Mouse (Mus musculus): ENCODE data around the gene Fam189a1. TPM values are rescaled to one million over a fixed set of nuclear protein-coding genes. Genes with fewer than 3 reads are reported as not detected.

The Fam189a1 gene
- polyA plus RNA-seq, 1 experiment from 2014 or later = 2.3 TPM

DNA sequence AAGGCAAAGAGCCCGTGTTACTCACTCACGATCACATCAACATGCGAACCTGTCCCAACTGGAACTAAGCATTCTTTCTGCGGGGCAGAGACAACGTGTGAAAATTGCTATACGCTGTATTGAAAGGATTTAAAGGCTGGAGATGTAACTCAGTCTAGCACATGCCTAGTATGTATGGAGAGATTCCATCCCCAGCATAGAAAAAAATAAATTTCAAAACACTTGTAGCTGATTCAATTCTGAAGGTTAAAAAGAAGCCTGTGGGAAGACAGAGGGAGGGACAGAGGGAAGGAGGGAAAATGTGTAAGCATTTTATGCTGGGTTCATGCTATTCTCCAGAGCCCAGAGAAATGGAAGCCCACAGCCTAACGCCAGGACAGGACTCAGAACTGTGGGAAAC, 2.5 kb downstream of the Fam189a1 start:
- H3K9me3 ChIP-seq (ENCODE audit: control insufficient read depth, low read length) = no peaks in the 10 kb centered on the region
- H3K4me3 ChIP-seq (ENCODE audit: low read depth, low read length) = no peak overlapping the region
- peaks cover 43% of the 10 kb centered on the region for H3K27me3 ChIP-seq (replicated peaks; ENCODE audit: control insufficient read depth, insufficient read depth, low read length)
- H3K9ac ChIP-seq (ENCODE audit: low read length) = no peak overlapping the region
- no peak overlapping the region for H3K4me2 ChIP-seq (ENCODE audit: low read length)
- H3K27ac ChIP-seq (ENCODE audit: low read depth) = no peak overlapping the region
- H3K36me3 ChIP-seq (ENCODE audit: control insufficient read depth, insufficient read depth, low read length) = no peaks in the 10 kb centered on the region
- no peak for ATAC-seq (replicated peaks; ENCODE audit: low FRiP score, low TSS enrichment, low read depth)
- 0 out of 2 replicates have a peak, but pooled peaks cover 4% of the 10 kb centered on the region for H3K4me1 ChIP-seq (replicated peaks; ENCODE audit: control insufficient read depth, insufficient read depth, low read length)
- WGBS = 72% methylated on average over 7 of the region's 7 CpGs
- no peak for DNase-seq (ENCODE audit: low spot score)

DNA sequence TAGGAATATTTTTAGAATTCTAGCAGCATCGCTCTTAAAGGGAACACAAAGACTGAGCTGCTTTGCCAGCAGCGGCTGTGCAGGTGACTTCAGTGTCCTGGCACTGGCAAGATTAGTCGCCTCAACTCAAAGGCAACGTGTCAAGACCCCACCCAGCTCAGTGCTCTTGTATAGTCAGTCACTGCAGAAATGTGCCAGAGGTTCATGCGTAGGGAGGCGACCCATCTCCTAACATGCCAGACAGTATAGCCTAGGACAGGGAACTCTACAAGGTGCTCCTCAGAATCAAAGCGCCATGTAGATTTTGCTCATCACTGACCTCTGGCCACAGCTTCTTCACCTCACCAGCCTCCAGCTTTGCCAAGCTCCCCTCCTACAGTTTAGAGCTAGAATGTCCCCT, 4.8 kb downstream of the Fam189a1 start:
- H3K9ac ChIP-seq (ENCODE audit: low read length) = no peak overlapping the region
- no peaks in the 10 kb centered on the region for H3K4me1 ChIP-seq (replicated peaks; ENCODE audit: control insufficient read depth, insufficient read depth, low read length)
- no peak overlapping the region for H3K4me2 ChIP-seq (ENCODE audit: low read length)
- ATAC-seq (replicated peaks; ENCODE audit: low FRiP score, low TSS enrichment, low read depth) (no peak), DNase-seq (ENCODE audit: low spot score) (no peak)
- 90% methylated on average over 7 of the region's 7 CpGs for WGBS
- H3K27me3 ChIP-seq (replicated peaks; ENCODE audit: control insufficient read depth, insufficient read depth, low read length) = peaks cover 20% of the 10 kb centered on the region
- no peaks in the 10 kb centered on the region for H3K36me3 ChIP-seq (ENCODE audit: control insufficient read depth, insufficient read depth, low read length)
- no peak overlapping the region for H3K27ac ChIP-seq (ENCODE audit: low read depth)
- H3K4me3 ChIP-seq (ENCODE audit: low read depth, low read length) = no peak overlapping the region
- H3K9me3 ChIP-seq (ENCODE audit: control insufficient read depth, low read length) = no peaks in the 10 kb centered on the region

DNA sequence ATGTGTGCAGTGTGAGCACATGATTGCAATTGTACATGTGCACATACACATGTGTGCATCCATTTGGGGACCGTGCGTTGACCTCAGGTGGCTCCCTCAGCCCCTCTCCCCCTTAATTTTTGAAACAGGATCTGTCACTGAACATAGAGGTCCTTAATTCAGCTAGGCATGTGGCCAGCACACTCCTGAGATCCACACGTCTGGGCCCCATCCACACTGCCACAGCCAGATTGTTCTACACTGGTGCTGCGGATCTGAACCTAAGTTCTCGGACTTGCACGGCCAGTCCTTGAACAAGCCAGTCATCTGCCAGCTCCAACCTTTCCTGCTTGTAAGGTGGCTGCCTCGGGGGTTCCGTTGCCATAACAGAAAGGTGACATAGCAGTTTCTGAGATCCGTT, 7.3 kb downstream of the Fam189a1 start:
- Histone ChIP-seq H3K9me3 (ENCODE audit: control insufficient read depth, low read length) (no peaks in the 10 kb centered on the region), H3K4me1 (replicated peaks; ENCODE audit: control insufficient read depth, insufficient read depth, low read length) (no peaks in the 10 kb centered on the region), H3K4me2 (ENCODE audit: low read length) (no peak overlapping the region), H3K27me3 (replicated peaks; ENCODE audit: control insufficient read depth, insufficient read depth, low read length) (peaks cover 8% of the 10 kb centered on the region), H3K4me3 (ENCODE audit: low read depth, low read length) (no peak overlapping the region), H3K9ac (ENCODE audit: low read length) (no peak overlapping the region), H3K27ac (ENCODE audit: low read depth) (no peak overlapping the region), H3K36me3 (ENCODE audit: control insufficient read depth, insufficient read depth, low read length) (no peaks in the 10 kb centered on the region)
- ATAC-seq (replicated peaks; ENCODE audit: low FRiP score, low TSS enrichment, low read depth) (no peak), DNase-seq (ENCODE audit: low spot score) (no peak)
- 91% methylated on average over 9 of the region's 9 CpGs for WGBS

DNA sequence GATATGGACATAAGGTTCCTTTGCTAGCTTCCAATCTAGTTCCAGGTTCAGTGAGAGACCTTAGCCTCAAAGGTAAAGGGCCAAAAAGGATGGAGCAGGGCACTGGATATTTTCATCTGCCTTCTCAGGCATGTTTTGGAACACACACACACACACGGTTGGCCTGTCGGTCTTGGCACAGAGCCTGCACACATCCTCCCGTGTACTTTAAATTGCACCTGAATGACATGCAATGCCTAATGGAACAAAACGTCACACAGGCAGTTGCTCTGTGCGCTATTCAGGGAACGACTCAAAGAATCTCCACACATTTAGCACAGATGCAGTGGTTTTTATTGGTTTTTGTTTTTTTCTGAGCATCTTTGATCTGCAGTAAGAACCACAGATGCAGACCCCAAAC, 11.5 kb downstream of the Fam189a1 start:
- ATAC-seq (replicated peaks; ENCODE audit: low FRiP score, low TSS enrichment, low read depth) (no peak), DNase-seq (ENCODE audit: low spot score) (peak; percentile 25)
- 60% methylated on average over 6 of the region's 6 CpGs for WGBS
- Histone ChIP-seq H3K4me1 (replicated peaks; ENCODE audit: control insufficient read depth, insufficient read depth, low read length) (no peaks in the 10 kb centered on the region), H3K36me3 (ENCODE audit: control insufficient read depth, insufficient read depth, low read length) (no peaks in the 10 kb centered on the region), H3K27ac (ENCODE audit: low read depth) (no peak overlapping the region), H3K4me3 (ENCODE audit: low read depth, low read length) (no peak overlapping the region), H3K9me3 (ENCODE audit: control insufficient read depth, low read length) (no peaks in the 10 kb centered on the region), H3K4me2 (ENCODE audit: low read length) (no peak overlapping the region), H3K27me3 (replicated peaks; ENCODE audit: control insufficient read depth, insufficient read depth, low read length) (no peaks in the 10 kb centered on the region), H3K9ac (ENCODE audit: low read length) (no peak overlapping the region)

DNA sequence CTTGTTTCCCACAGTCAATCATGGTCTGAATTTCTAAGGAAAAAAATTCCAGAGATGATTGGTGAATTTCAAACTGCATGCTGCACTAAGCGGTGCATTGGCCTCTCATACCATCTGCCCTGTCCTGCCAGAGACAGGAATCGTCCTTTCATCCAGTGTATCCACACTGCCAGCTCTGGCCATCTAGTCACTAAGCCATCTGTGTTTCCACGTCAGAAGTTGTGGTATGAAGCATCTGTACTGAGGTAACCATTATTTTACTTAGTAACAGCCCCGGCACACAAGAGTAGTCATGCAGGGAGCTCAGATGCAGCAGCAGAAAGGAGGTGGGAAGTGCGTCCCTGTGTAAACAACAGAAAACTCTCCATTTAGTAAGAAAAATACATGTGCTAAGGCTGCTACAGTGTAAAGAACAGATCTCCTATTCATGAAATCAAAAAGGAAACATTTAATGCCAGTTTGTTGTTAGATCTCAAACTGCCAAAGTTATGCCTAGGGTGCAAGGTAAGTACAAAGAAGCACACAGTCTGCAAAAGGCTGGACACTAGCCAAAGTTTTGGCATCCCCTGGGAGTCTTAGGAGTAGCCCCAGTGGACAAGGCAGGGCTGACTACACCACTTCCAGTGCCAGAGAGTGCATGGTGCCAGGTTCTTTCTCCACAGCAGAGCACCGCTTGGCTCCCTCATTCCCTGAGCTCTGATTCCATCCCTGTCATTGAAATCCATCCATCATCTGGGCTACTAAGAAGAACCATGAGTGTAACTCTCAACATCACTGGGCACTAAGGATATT, 14.3 kb downstream of the Fam189a1 start:
- Histone ChIP-seq H3K4me3 (ENCODE audit: low read depth, low read length) (no peak overlapping the region), H3K4me2 (ENCODE audit: low read length) (no peak overlapping the region), H3K9me3 (ENCODE audit: control insufficient read depth, low read length) (no peaks in the 10 kb centered on the region), H3K4me1 (replicated peaks; ENCODE audit: control insufficient read depth, insufficient read depth, low read length) (no peaks in the 10 kb centered on the region), H3K9ac (ENCODE audit: low read length) (no peak overlapping the region), H3K36me3 (ENCODE audit: control insufficient read depth, insufficient read depth, low read length) (no peaks in the 10 kb centered on the region), H3K27me3 (replicated peaks; ENCODE audit: control insufficient read depth, insufficient read depth, low read length) (no peaks in the 10 kb centered on the region), H3K27ac (ENCODE audit: low read depth) (no peak overlapping the region)
- ATAC-seq (replicated peaks; ENCODE audit: low FRiP score, low TSS enrichment, low read depth) = no peak
- 59% methylated on average over 6 of the region's 6 CpGs for WGBS
- DNase-seq (ENCODE audit: low spot score) = no peak

DNA sequence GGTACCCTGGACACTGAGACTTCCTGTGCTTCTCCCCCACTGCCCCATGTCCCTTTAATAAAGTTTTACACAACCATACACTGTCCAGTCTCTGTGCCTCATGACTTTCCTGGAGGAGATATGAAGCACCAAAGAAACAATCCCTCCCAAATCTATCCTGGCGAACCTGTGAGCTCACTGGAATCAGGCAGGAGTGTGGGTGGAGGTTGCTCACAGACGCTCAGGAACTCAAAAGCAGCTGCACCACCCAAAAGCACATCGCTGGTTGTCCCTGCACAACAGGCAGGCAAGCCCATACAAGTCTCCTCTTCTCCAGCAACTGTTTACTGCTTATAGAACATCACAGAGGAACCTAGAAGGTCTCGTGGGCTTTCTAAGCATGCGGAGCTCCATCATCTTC, 15.5 kb downstream of the Fam189a1 start:
- no peak overlapping the region for H3K4me3 ChIP-seq (ENCODE audit: low read depth, low read length)
- H3K9me3 ChIP-seq (ENCODE audit: control insufficient read depth, low read length) = no peaks in the 10 kb centered on the region
- ATAC-seq (replicated peaks; ENCODE audit: low FRiP score, low TSS enrichment, low read depth) (no peak), DNase-seq (ENCODE audit: low spot score) (no peak)
- no peak overlapping the region for H3K9ac ChIP-seq (ENCODE audit: low read length)
- H3K27me3 ChIP-seq (replicated peaks; ENCODE audit: control insufficient read depth, insufficient read depth, low read length) = no peaks in the 10 kb centered on the region
- H3K36me3 ChIP-seq (ENCODE audit: control insufficient read depth, insufficient read depth, low read length) = no peaks in the 10 kb centered on the region
- 80% methylated on average over 5 of the region's 5 CpGs for whole genome bisulfite sequencing
- no peak overlapping the region for H3K27ac ChIP-seq (ENCODE audit: low read depth)
- no peaks in the 10 kb centered on the region for H3K4me1 ChIP-seq (replicated peaks; ENCODE audit: control insufficient read depth, insufficient read depth, low read length)
- H3K4me2 ChIP-seq (ENCODE audit: low read length) = no peak overlapping the region

DNA sequence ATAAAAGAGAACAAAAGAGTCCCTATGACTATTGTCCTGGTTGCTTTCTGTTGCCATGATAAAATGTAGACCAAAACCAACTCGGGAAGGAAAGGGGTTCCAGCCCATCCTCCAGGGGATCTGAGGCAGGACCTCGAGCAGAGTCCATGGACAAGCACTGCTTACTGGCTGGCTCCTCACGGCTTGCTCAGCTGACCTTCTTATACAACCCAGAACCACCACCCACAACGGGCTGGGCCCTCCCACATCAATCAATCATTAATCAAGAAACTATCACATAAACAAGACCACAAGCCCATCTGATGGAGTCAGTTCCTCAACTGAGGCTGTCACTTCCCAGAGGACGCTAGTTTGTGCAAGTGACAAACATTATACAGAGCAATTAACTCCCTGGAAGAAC, 16.3 kb downstream of the Fam189a1 start:
- Histone ChIP-seq H3K27ac (ENCODE audit: low read depth) (no peak overlapping the region), H3K27me3 (replicated peaks; ENCODE audit: control insufficient read depth, insufficient read depth, low read length) (no peaks in the 10 kb centered on the region), H3K36me3 (ENCODE audit: control insufficient read depth, insufficient read depth, low read length) (no peaks in the 10 kb centered on the region), H3K9ac (ENCODE audit: low read length) (no peak overlapping the region), H3K4me2 (ENCODE audit: low read length) (no peak overlapping the region), H3K4me1 (replicated peaks; ENCODE audit: control insufficient read depth, insufficient read depth, low read length) (no peaks in the 10 kb centered on the region), H3K9me3 (ENCODE audit: control insufficient read depth, low read length) (no peaks in the 10 kb centered on the region), H3K4me3 (ENCODE audit: low read depth, low read length) (no peak overlapping the region)
- no peak for ATAC-seq (replicated peaks; ENCODE audit: low FRiP score, low TSS enrichment, low read depth)
- WGBS = 68% methylated on average over 5 of the region's 5 CpGs
- DNase-seq (ENCODE audit: low spot score) = peak; percentile 31

DNA sequence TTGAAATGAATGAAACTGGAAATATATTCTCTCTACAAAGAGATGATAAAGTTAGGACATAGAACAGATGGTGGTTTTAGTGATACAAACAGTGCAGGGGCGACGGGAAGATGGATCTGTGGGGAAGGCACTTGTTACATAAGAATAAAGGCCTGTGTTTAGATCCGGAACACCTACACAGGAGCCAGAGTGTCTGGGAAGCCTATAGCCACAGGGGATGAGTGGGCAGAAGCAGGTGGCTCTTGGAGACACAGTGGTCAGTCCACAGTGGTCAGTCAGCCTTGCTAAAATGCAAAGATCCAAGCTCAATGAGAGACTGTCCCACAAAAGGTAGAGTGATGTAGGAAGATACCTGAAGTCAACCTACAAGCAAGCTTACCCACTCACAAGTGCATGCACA, 32.6 kb downstream of the Fam189a1 start:
- H3K9me3 ChIP-seq (ENCODE audit: control insufficient read depth, low read length) = no peaks in the 10 kb centered on the region
- DNase-seq (ENCODE audit: low spot score) = no peak
- 77% methylated on average over 3 of the region's 3 CpGs for WGBS
- H3K36me3 ChIP-seq (ENCODE audit: control insufficient read depth, insufficient read depth, low read length) = no peaks in the 10 kb centered on the region
- H3K9ac ChIP-seq (ENCODE audit: low read length) = no peak overlapping the region
- H3K27ac ChIP-seq (ENCODE audit: low read depth) = no peak overlapping the region
- no peaks in the 10 kb centered on the region for H3K27me3 ChIP-seq (replicated peaks; ENCODE audit: control insufficient read depth, insufficient read depth, low read length)
- no peak overlapping the region for H3K4me3 ChIP-seq (ENCODE audit: low read depth, low read length)
- no peak for ATAC-seq (replicated peaks; ENCODE audit: low FRiP score, low TSS enrichment, low read depth)
- H3K4me1 ChIP-seq (replicated peaks; ENCODE audit: control insufficient read depth, insufficient read depth, low read length) = no peaks in the 10 kb centered on the region
- no peak overlapping the region for H3K4me2 ChIP-seq (ENCODE audit: low read length)

DNA sequence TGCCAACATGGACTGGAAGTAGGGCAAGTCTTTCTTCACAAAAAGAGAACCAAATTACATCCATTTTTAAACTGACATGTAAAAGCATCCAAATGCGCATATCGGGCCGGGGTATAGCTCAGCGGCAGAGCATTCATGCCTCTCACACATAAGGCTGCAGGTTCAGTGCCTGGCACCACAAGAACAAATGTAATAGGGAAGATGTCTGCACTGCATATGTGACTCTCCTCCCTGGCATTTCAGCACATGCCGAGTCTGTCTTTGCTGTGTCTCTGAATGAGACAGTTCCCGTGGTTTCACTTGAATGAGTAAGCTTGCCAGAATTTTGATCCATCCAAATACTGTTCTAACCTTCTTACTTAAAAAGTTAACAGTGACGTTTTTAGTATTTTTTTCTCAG, 39.5 kb downstream of the Fam189a1 start:
- H3K4me1 ChIP-seq (replicated peaks; ENCODE audit: control insufficient read depth, insufficient read depth, low read length) = no peaks in the 10 kb centered on the region
- H3K9ac ChIP-seq (ENCODE audit: low read length) = no peak overlapping the region
- no peak for ATAC-seq (replicated peaks; ENCODE audit: low FRiP score, low TSS enrichment, low read depth)
- no peak for DNase-seq (ENCODE audit: low spot score)
- H3K27me3 ChIP-seq (replicated peaks; ENCODE audit: control insufficient read depth, insufficient read depth, low read length) = no peaks in the 10 kb centered on the region
- no peak overlapping the region for H3K27ac ChIP-seq (ENCODE audit: low read depth)
- H3K36me3 ChIP-seq (ENCODE audit: control insufficient read depth, insufficient read depth, low read length) = no peaks in the 10 kb centered on the region
- no peaks in the 10 kb centered on the region for H3K9me3 ChIP-seq (ENCODE audit: control insufficient read depth, low read length)
- H3K4me2 ChIP-seq (ENCODE audit: low read length) = no peak overlapping the region
- 90% methylated on average over 7 of the region's 7 CpGs for WGBS
- no peak overlapping the region for H3K4me3 ChIP-seq (ENCODE audit: low read depth, low read length)
